Mouse (Mus musculus) hindbrain, embryonic 16.5 days (tissue): ENCODE results near the gene Dennd1b. TPM values are rescaled to one million over a fixed set of nuclear protein-coding genes. Genes with fewer than 3 reads are reported as not detected.
A peak's percentile ranks its signal among the peaks of the same experiment; 100 is the strongest.

Source experiments
- ATAC-seq: fragments of 200-750 bp; cut with Nextera tagmentation; 2 replicates; pipeline ENCODE4 v1.8.0; 2017; ENCODE audit warnings: moderate TSS enrichment, moderate library complexity
- H3K27ac ChIP-seq: fragments of 300-500 bp; sonication (generic); 2 replicates; pipeline ENCODE4 v1.5.1; 2014; ENCODE audit warnings: low read depth, mild to moderate bottlenecking, control low read depth, low read length, moderate library complexity
- H3K27me3 ChIP-seq: fragments of 300-500 bp; sonication (generic); replicated peaks from 2 replicates; pipeline ENCODE4 v1.6.1; 2014; ENCODE audit warnings: low read length; ENCODE audit not compliant: control insufficient read depth, insufficient read depth
- H3K36me3 ChIP-seq: fragments of 300-500 bp; sonication (generic); 2 replicates; pipeline ENCODE4 v1.6.1; 2014; ENCODE audit warnings: mild to moderate bottlenecking, low read length, moderate library complexity, mixed read lengths; ENCODE audit not compliant: control insufficient read depth, insufficient read depth
- H3K4me1 ChIP-seq: fragments of 300-500 bp; sonication (generic); 2 replicates; pipeline ENCODE4 v1.6.1; 2014; ENCODE audit warnings: low read depth, low read length; ENCODE audit not compliant: control insufficient read depth, insufficient read depth
- H3K4me2 ChIP-seq: fragments of 300-500 bp; sonication (generic); 2 replicates; pipeline ENCODE4 v1.6.1; 2014; ENCODE audit warnings: mild to moderate bottlenecking, low read length, control low read depth, moderate library complexity
- H3K4me3 ChIP-seq: fragments of 300-500 bp; sonication (generic); 2 replicates; pipeline ENCODE4 v1.5.1; 2014; ENCODE audit warnings: mild to moderate bottlenecking, low read length, control low read depth, moderate library complexity
- H3K9ac ChIP-seq: fragments of 300-500 bp; sonication (generic); 2 replicates; pipeline ENCODE4 v1.6.1; 2014; ENCODE audit warnings: low read depth, mild to moderate bottlenecking, control low read depth, low read length, moderate library complexity
- H3K9me3 ChIP-seq: fragments of 300-500 bp; sonication (generic); 2 replicates; pipeline ENCODE4 v1.6.1; 2014; ENCODE audit warnings: mild to moderate bottlenecking, low read length, moderate library complexity; ENCODE audit not compliant: control insufficient read depth
- WGBS: fragments of 180-500 bp; shearing (Covaris S2); extraction: QIAGEN DNeasy Blood & Tissue Kit; methylation state at CpG from one replicate; pipeline ENCODE4 v1.1.7; 2014; 5-methylcytosine and 5-hydroxymethylcytosine counted together
- polyA plus RNA-seq: library from polyadenylated mRNA; unstranded; fragments of >200 nt; fragmentation: Nextera tagmentation; extraction: Ambion mirVana; gene quantifications from 2 replicates; pipeline ENCODE4 v1.2.1, GENCODE M21; 2015

Dennd1b gene
- polyA plus RNA-seq, 1 experiment from 2014 or later, result 7.9 TPM

DNA sequence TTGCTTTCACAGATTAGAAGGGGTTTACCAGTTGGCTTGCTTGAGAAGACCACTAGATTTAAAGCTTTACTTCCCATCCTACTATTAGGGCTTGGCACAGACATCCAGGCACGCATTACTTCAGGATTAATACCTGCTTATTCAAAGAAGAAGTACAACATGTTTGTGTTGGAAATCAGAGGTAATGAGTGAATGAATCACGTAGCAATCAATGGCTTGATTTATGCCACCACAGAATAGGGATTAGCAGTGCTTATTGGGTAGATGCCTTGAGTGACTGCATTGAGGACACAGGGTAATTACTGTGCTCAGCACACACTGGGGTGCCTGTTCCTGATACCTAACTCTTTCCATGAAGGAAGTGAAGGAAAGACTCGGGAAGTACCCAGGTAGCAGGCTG is 4.4 kb upstream of the Dennd1b start:
- Histone ChIP-seq H3K27me3 (no peaks in the 10 kb centered on the region), H3K36me3 (no peaks in the 10 kb centered on the region), H3K4me3 (no peak overlapping the region), H3K9ac (no peak overlapping the region), H3K27ac (no peak overlapping the region), H3K4me1 (peaks cover 5% of the 10 kb centered on the region), H3K9me3 (no peaks in the 10 kb centered on the region), H3K4me2 (no peak overlapping the region)
- 84% methylated on average over 3 of the region's 3 CpGs for WGBS
- ATAC-seq, result no peak

DNA sequence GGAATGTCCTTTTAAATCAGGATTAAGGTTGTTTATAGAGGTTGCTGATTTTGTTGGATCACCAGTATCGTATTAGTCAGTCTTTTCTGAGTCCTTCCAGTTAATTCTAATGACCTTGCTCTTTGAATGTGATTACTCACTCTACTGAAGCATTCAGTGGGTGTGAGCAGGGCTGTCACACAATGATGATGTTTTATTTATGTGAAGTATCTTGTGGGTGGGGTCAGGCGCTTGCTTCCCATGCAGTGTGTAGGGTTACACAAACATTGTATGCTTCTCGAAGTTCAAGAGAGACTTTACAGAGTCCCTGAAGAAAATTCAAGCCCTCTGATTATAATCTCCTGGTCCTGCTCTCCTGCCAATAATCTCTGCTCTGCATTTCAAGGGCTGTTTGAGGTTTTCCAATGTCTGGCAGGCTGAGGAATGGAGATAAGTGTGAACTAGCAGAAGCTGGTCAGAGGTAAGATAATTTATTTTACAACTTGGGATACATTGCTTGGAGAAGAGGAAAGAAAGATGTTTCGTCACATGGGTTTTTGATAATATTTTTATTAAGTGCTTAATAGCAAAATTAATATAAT is 3.2 kb upstream of the Dennd1b start:
- Histone ChIP-seq H3K27me3 (no peaks in the 10 kb centered on the region), H3K4me3 (no peak overlapping the region), H3K4me2 (no peak overlapping the region), H3K9me3 (no peaks in the 10 kb centered on the region), H3K4me1 (peaks cover 8% of the 10 kb centered on the region), H3K27ac (no peak overlapping the region), H3K36me3 (no peaks in the 10 kb centered on the region), H3K9ac (no peak overlapping the region)
- WGBS, result 74% methylated on average over 4 of the region's 4 CpGs
- ATAC-seq, result no peak

- ATAC-seq, result no peak; the same call in 1 of the 2 replicates
- peaks cover 10% of the 10 kb centered on the region for H3K4me1 ChIP-seq
- peak overlapping the region; percentile 90 for H3K4me3 ChIP-seq
- WGBS, result 58% methylated on average over 9 of the region's 9 CpGs
- H3K27me3 ChIP-seq, result no peaks in the 10 kb centered on the region
- peak overlapping the region; percentile 97 for H3K9ac ChIP-seq
- H3K36me3 ChIP-seq, result no peaks in the 10 kb centered on the region
- peak overlapping the region; percentile 62 for H3K4me2 ChIP-seq
- H3K9me3 ChIP-seq, result no peaks in the 10 kb centered on the region
- peak overlapping the region; percentile 44; the same call in 1 of the 2 replicates for H3K27ac ChIP-seq
These were observed 751 bp upstream of the Dennd1b start for GRCm38 (mm10) chr1:138962266-138963101.

DNA sequence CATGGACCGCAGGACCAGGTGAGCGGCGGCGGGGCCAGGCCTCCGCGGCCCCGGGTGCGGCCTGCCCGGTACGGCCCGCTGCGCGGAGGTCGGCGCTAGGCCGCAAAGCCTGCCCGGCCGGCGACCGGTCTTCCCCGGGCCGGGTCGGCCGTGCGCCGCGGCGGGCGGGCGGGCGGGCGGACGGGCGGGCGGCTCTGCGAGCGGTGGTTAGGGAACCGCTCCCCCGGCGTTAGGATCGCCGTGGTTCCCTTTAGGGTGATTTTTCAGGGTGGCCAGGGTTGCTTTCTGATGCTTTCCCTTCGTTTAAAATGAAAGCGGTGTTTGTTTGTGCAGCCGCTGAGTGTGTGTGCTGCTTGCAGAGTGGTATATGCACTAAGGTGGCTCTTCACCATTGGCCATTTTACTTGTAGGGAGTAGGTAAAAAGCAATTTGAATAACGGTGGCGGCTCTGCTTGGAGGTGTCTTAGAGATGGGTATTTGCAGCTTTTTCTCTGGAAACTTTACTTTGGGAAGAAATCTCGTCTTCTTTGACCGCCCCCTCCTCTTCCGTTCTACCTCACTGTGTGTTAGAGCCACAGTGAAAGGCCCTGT is 728 bp downstream of the Dennd1b start:
- H3K4me3 ChIP-seq, result peak overlapping the region; percentile 90
- peaks cover 10% of the 10 kb centered on the region for H3K4me1 ChIP-seq
- peak overlapping the region; percentile 97 for H3K9ac ChIP-seq
- no peaks in the 10 kb centered on the region for H3K27me3 ChIP-seq
- WGBS, result 1% methylated on average over 43 of the region's 50 CpGs
- peak overlapping the region; percentile 96 for H3K27ac ChIP-seq
- ATAC-seq, result peak; percentile 91
- no peaks in the 10 kb centered on the region for H3K36me3 ChIP-seq
- H3K9me3 ChIP-seq, result no peaks in the 10 kb centered on the region
- H3K4me2 ChIP-seq, result peak overlapping the region; percentile 62

DNA sequence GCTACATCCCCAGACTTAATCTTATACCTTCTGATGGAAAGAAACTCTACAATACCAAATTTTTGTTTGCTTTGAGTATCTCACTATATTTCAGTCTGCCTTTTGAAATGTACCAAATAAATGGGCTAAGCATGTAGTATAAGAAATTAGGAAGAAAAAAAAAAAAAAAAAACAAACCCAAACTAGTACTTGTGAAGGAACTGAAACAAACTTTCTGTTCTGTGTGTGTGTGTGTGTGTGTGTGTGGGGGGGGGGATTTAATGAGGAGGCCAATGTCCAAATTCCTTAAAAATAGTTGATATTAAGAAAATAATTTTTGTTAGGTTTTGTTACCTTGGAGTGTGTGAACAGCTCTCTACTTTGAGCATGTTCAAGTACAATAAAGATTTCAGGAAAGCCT is 1.8 kb downstream of the Dennd1b start:
- ATAC-seq, result no peak
- no peak overlapping the region for H3K4me3 ChIP-seq
- H3K27me3 ChIP-seq, result no peaks in the 10 kb centered on the region
- peaks cover 10% of the 10 kb centered on the region for H3K4me1 ChIP-seq
- H3K36me3 ChIP-seq, result no peaks in the 10 kb centered on the region
- H3K9ac ChIP-seq, result no peak overlapping the region
- H3K4me2 ChIP-seq, result peak overlapping the region; percentile 41
- no peak overlapping the region for H3K27ac ChIP-seq
- no peaks in the 10 kb centered on the region for H3K9me3 ChIP-seq

GRCm38 (mm10) chr1:138965511-138965910 is 2.3 kb downstream of the Dennd1b start:
- Histone ChIP-seq H3K4me1 (peaks cover 10% of the 10 kb centered on the region), H3K4me2 (no peak overlapping the region), H3K4me3 (no peak overlapping the region), H3K36me3 (no peaks in the 10 kb centered on the region), H3K9me3 (no peaks in the 10 kb centered on the region), H3K27ac (no peak overlapping the region), H3K9ac (no peak overlapping the region), H3K27me3 (no peaks in the 10 kb centered on the region)
- ATAC-seq, result no peak
- WGBS, result 95% methylated on average over 2 of the region's 2 CpGs

- 88% methylated on average over 7 of the region's 7 CpGs for WGBS
- H3K4me1 ChIP-seq, result peaks cover 10% of the 10 kb centered on the region
- ATAC-seq, result no peak
These were observed 4.2 kb downstream of the Dennd1b start for GRCm38 (mm10) chr1:138967450-138967849.

GRCm38 (mm10) chr1:138970053-138970452 is 6.8 kb downstream of the Dennd1b start:
- no peak for ATAC-seq
- H3K36me3 ChIP-seq, result no peaks in the 10 kb centered on the region
- no peaks in the 10 kb centered on the region for H3K27me3 ChIP-seq
- no peak overlapping the region for H3K9ac ChIP-seq
- no peak overlapping the region for H3K27ac ChIP-seq
- no peak overlapping the region for H3K4me2 ChIP-seq
- peaks cover 2% of the 10 kb centered on the region; the same call in 1 of the 2 replicates for H3K4me1 ChIP-seq
- no peaks in the 10 kb centered on the region for H3K9me3 ChIP-seq
- no peak overlapping the region for H3K4me3 ChIP-seq
- WGBS, result 78% methylated on average over 4 of the region's 4 CpGs

More at GRCm38 (mm10) chr1:138967450-138967849, 4.2 kb downstream of the Dennd1b start:
- Histone ChIP-seq H3K9me3 (no peaks in the 10 kb centered on the region), H3K4me3 (no peak overlapping the region), H3K36me3 (no peaks in the 10 kb centered on the region), H3K27ac (no peak overlapping the region), H3K4me2 (no peak overlapping the region), H3K9ac (no peak overlapping the region), H3K27me3 (no peaks in the 10 kb centered on the region)

- no peaks in the 10 kb centered on the region for H3K9me3 ChIP-seq
- 88% methylated on average over 6 of the region's 6 CpGs for WGBS
- no peaks in the 10 kb centered on the region for H3K4me1 ChIP-seq
- H3K27me3 ChIP-seq, result no peaks in the 10 kb centered on the region
- H3K36me3 ChIP-seq, result no peaks in the 10 kb centered on the region
- no peak overlapping the region for H3K4me3 ChIP-seq
- H3K27ac ChIP-seq, result no peak overlapping the region
- no peak overlapping the region for H3K4me2 ChIP-seq
- ATAC-seq, result no peak
- H3K9ac ChIP-seq, result no peak overlapping the region
These were observed 10.4 kb downstream of the Dennd1b start for GRCm38 (mm10) chr1:138973541-138974224.
